Mouse (Mus musculus): ENCODE results near the gene Mta2.

The Mta2 gene

GRCm38 (mm10) chr19:8929224-8930088, 12.2 kb upstream of the Mta2 start, which contains the start of the genes Rom1 and Eml3:
Rom1 (minus strand) TSS chr19:8929356.
Eml3 (plus strand) TSS chr19:8929552.
- DNase-seq (ENCODE audit: low read depth), result peak; percentile 84

- DNase-seq (ENCODE audit: low read depth), result no peak
These were observed 11.6 kb upstream of the Mta2 start for GRCm38 (mm10) chr19:8930117-8930516.

GRCm38 (mm10) chr19:8930771-8931170, 10.9 kb upstream of the Mta2 start:
- DNase-seq (ENCODE audit: low read depth), result no peak

- DNase-seq (ENCODE audit: low read depth), result no peak
These were observed 4.9 kb upstream of the Mta2 start for GRCm38 (mm10) chr19:8936736-8937135.

- no peak for DNase-seq (ENCODE audit: low read depth)
These were observed 1.0 kb upstream of the Mta2 start for GRCm38 (mm10) chr19:8940526-8941133.

GRCm38 (mm10) chr19:8941136-8941514, 550 bp upstream of the Mta2 start:
- no peak for DNase-seq (ENCODE audit: low read depth)

GRCm38 (mm10) chr19:8942276-8942964, 745 bp downstream of the Mta2 start:
- no peak for DNase-seq (ENCODE audit: low read depth)

- no peak for DNase-seq (ENCODE audit: low read depth)
These were observed 1.4 kb downstream of the Mta2 start for GRCm38 (mm10) chr19:8943047-8943446.

GRCm38 (mm10) chr19:8944062-8944461, 2.4 kb downstream of the Mta2 start:
- no peak for DNase-seq (ENCODE audit: low read depth)

GRCm38 (mm10) chr19:8944750-8945149, 3.1 kb downstream of the Mta2 start:
- peak; percentile 73 for DNase-seq (ENCODE audit: low read depth)

- DNase-seq (ENCODE audit: low read depth), result no peak
These were observed 3.6 kb downstream of the Mta2 start for GRCm38 (mm10) chr19:8945251-8945650.

- DNase-seq (ENCODE audit: low read depth), result no peak
These were observed 5.3 kb downstream of the Mta2 start for GRCm38 (mm10) chr19:8946929-8947328.

- no peak for DNase-seq (ENCODE audit: low read depth)
These were observed 8.5 kb downstream of the Mta2 start for GRCm38 (mm10) chr19:8950190-8950589.

GRCm38 (mm10) chr19:8952241-8952640, 10.6 kb downstream of the Mta2 start:
- DNase-seq (ENCODE audit: low read depth), result no peak

- peak; percentile 97 for DNase-seq (ENCODE audit: low read depth)
These were observed 11.7 kb downstream of the Mta2 start, which contains the start of gene Tut1 for GRCm38 (mm10) chr19:8953135-8954039. Tut1 (plus strand) TSS chr19:8953847.

GRCm38 (mm10) chr19:8954171-8954570, 12.5 kb downstream of the Mta2 start:
- DNase-seq (ENCODE audit: low read depth), result peak; percentile 44

- DNase-seq (ENCODE audit: low read depth), result no peak
These were observed 20.6 kb downstream of the Mta2 start for GRCm38 (mm10) chr19:8962256-8962655.

- no peak for DNase-seq (ENCODE audit: low read depth)
These were observed 23.4 kb downstream of the Mta2 start for GRCm38 (mm10) chr19:8965075-8965474.

- no peak for DNase-seq (ENCODE audit: low read depth)
These were observed 24.1 kb downstream of the Mta2 start for GRCm38 (mm10) chr19:8965771-8966170.

- DNase-seq (ENCODE audit: low read depth), result no peak
These were observed 24.5 kb downstream of the Mta2 start for GRCm38 (mm10) chr19:8966198-8966589.

- peak; percentile 99 for DNase-seq (ENCODE audit: low read depth)
These were observed 25.1 kb downstream of the Mta2 start, which contains the start of gene Eef1g for GRCm38 (mm10) chr19:8966590-8967372. Eef1g (plus strand) TSS chr19:8967041.

All from naive thymus-derived CD4-positive, alpha-beta T cell, adult 2 months (primary cell).